Mouse (Mus musculus): ENCODE measurements at regions not wholly inside any gene's neighbourhood (a gene's known extent, or its start where the extent isn't known, plus 50 kb on each side); places are given as distances from the start of the nearest gene placed in this dataset.

GRCm38 (mm10) chr15:96828681-96829080 lies 129.2 kb upstream of the Slc38a2 start:
- Histone ChIP-seq H3K36me3 (ENCODE audit: control insufficient read depth in 1 of 2, insufficient read depth in 2 of 2, low read length in 2 of 2) (no peaks in the 10 kb centered on the region), H3K27ac (ENCODE audit: control insufficient read depth, low read depth, low read length) (no peak overlapping the region), H3K79me2 (ENCODE audit: control insufficient read depth, insufficient read depth, low read length, poor library complexity) (no peaks in the 10 kb centered on the region), H3K4me3 (ENCODE audit: control insufficient read depth in 1 of 2, insufficient read depth in 1 of 2, low read depth in 2 of 2, low read length in 2 of 2) (no peak overlapping the region), H3K9me3 (replicated peaks; ENCODE audit: insufficient read depth, low read length) (no peaks in the 10 kb centered on the region), H3K9ac (ENCODE audit: control insufficient read depth, low read depth, low read length, poor library complexity, severe bottlenecking) (no peak overlapping the region), H3K27me3 (ENCODE audit: control insufficient read depth in 1 of 2, insufficient read depth in 2 of 2, low read length in 2 of 2) (peaks cover 11 to 16% of the 10 kb centered on the region in 2 experiments), H3K4me1 (ENCODE audit: control insufficient read depth in 1 of 2, insufficient read depth in 2 of 2, low read length in 2 of 2) (no peaks in the 10 kb centered on the region)
- TF ChIP-seq MAZ (IDR thresholded peaks at IDR 0.05; ENCODE audit: low read depth, low read length) (no peak), MYB (IDR thresholded peaks at IDR 0.05; ENCODE audit: low read depth, low read length) (no peak), RCOR1 (IDR thresholded peaks at IDR 0.05; ENCODE audit: low read depth, low read length) (no peak), RAD21 (IDR thresholded peaks at IDR 0.05; ENCODE audit: low read depth, low read length) (no peak), USF1 (IDR thresholded peaks at IDR 0.05; ENCODE audit: low read depth, low read length) (no peak), TAL1 (IDR thresholded peaks at IDR 0.05; ENCODE audit: low read length) (no peak), MAX (IDR thresholded peaks at IDR 0.05; ENCODE audit: low read length) (no peak), POLR2AphosphoS5 (IDR thresholded peaks at IDR 0.05; ENCODE audit: borderline replicate concordance, low read depth, low read length) (no peak)
- no peak for DNase-seq (ENCODE audit: low read depth, low spot score)

GRCm38 (mm10) chr15:96827931-96828330 lies 128.4 kb upstream of the Slc38a2 start:
- H3K4me1 ChIP-seq (ENCODE audit: control insufficient read depth in 1 of 2, insufficient read depth in 2 of 2, low read length in 2 of 2), result no peaks in the 10 kb centered on the region
- H3K9ac ChIP-seq (ENCODE audit: control insufficient read depth, low read depth, low read length, poor library complexity, severe bottlenecking), result no peak overlapping the region
- H3K79me2 ChIP-seq (ENCODE audit: control insufficient read depth, insufficient read depth, low read length, poor library complexity), result no peaks in the 10 kb centered on the region
- TF ChIP-seq MYB (IDR thresholded peaks at IDR 0.05; ENCODE audit: low read depth, low read length) (no peak), HCFC1 (IDR thresholded peaks at IDR 0.05; ENCODE audit: low read depth, low read length) (no peak), ZMIZ1 (IDR thresholded peaks at IDR 0.05; ENCODE audit: low read depth, low read length) (no peak), RCOR1 (IDR thresholded peaks at IDR 0.05; ENCODE audit: low read depth, low read length) (no peak), CHD1 (IDR thresholded peaks at IDR 0.05; ENCODE audit: low read depth, low read length) (no peak), POLR2AphosphoS5 (IDR thresholded peaks at IDR 0.05; ENCODE audit: borderline replicate concordance, low read depth, low read length) (no peak), MYC (IDR thresholded peaks at IDR 0.05; ENCODE audit: low read depth, low read length) (no peak), SIN3A (IDR thresholded peaks at IDR 0.05; ENCODE audit: low read length) (no peak), MXI1 (IDR thresholded peaks at IDR 0.05; ENCODE audit: low read depth, low read length) (no peak), EP300 (IDR thresholded peaks at IDR 0.05; ENCODE audit: low read depth in 1 of 2, low read length in 2 of 2) (no peak), USF1 (IDR thresholded peaks at IDR 0.05; ENCODE audit: low read depth, low read length) (no peak), TAL1 (IDR thresholded peaks at IDR 0.05; ENCODE audit: low read length) (no peak), JUND (IDR thresholded peaks at IDR 0.05; ENCODE audit: low read depth, low read length) (no peak), ZKSCAN1 (IDR thresholded peaks at IDR 0.05; ENCODE audit: low read depth, low read length) (no peak), CTCF (IDR thresholded peaks at IDR 0.05 in 2 of 3, conservative IDR thresholded peaks at IDR 0.05 in 1 of 3; ENCODE audit: control insufficient read depth in 1 of 3, insufficient read depth in 1 of 3, low read depth in 2 of 3, low read length in 3 of 3, poor library complexity in 1 of 3, severe bottlenecking in 1 of 3) (no peak), E2F4 (IDR thresholded peaks at IDR 0.05; ENCODE audit: borderline replicate concordance, low read depth, low read length) (no peak), TBP (IDR thresholded peaks at IDR 0.05; ENCODE audit: low read depth, low read length) (no peak), TCF12 (IDR thresholded peaks at IDR 0.05; ENCODE audit: low read depth, low read length) (no peak), ZNF384 (IDR thresholded peaks at IDR 0.05; ENCODE audit: low read depth, low read length) (no peak), MAZ (IDR thresholded peaks at IDR 0.05; ENCODE audit: low read depth, low read length) (no peak)
- H3K9me3 ChIP-seq (replicated peaks; ENCODE audit: insufficient read depth, low read length), result no peaks in the 10 kb centered on the region
- H3K36me3 ChIP-seq (ENCODE audit: control insufficient read depth in 1 of 2, insufficient read depth in 2 of 2, low read length in 2 of 2), result no peaks in the 10 kb centered on the region
- H3K27me3 ChIP-seq (ENCODE audit: control insufficient read depth in 1 of 2, insufficient read depth in 2 of 2, low read length in 2 of 2), result peaks cover 7 to 15% of the 10 kb centered on the region in 2 experiments
- H3K27ac ChIP-seq (ENCODE audit: control insufficient read depth, low read depth, low read length), result no peak overlapping the region
- no peak for DNase-seq (ENCODE audit: low read depth, low spot score)
- no peak overlapping the region for H3K4me3 ChIP-seq (ENCODE audit: control insufficient read depth in 1 of 2, insufficient read depth in 1 of 2, low read depth in 2 of 2, low read length in 2 of 2)

All from MEL (cell line).